Mouse (Mus musculus) stomach, embryonic 16.5 days (tissue): ENCODE measurements around the gene Hunk. TPM values are rescaled to one million over a fixed set of nuclear protein-coding genes. Genes with fewer than 3 reads are reported as not detected.

Experiments used
- ATAC-seq: fragments of 200-750 bp; cut with Nextera tagmentation; 2 replicates; pipeline ENCODE4 v1.8.0; 2017; ENCODE audit warnings: moderate number of reproducible peaks, moderate TSS enrichment; ENCODE audit not compliant: insufficient read depth, low FRiP score
- H3K27ac ChIP-seq: fragments of 300-500 bp; sonication (generic); 2 replicates; pipeline ENCODE4 v1.5.1; 2014; ENCODE audit warnings: low read length
- H3K27me3 ChIP-seq: fragments of 300-500 bp; sonication (generic); 2 replicates; pipeline ENCODE4 v1.6.1; 2014; ENCODE audit warnings: low read length, control low read depth, mixed read lengths; ENCODE audit not compliant: control insufficient read depth, insufficient read depth
- H3K36me3 ChIP-seq: fragments of 300-500 bp; sonication (generic); 2 replicates; pipeline ENCODE4 v1.6.1; 2014; ENCODE audit warnings: low read length; ENCODE audit not compliant: control insufficient read depth, insufficient read depth
- H3K4me1 ChIP-seq: fragments of 300-500 bp; sonication (generic); 2 replicates; pipeline ENCODE4 v1.6.1; 2014; ENCODE audit warnings: low read length, control low read depth, mixed read lengths; ENCODE audit not compliant: control insufficient read depth, insufficient read depth
- H3K4me2 ChIP-seq: fragments of 300-500 bp; sonication (generic); 2 replicates; pipeline ENCODE4 v1.6.1; 2014; ENCODE audit warnings: low read depth, low read length, mixed read lengths
- H3K4me3 ChIP-seq: fragments of 300-500 bp; sonication (generic); replicated peaks from 2 replicates; pipeline ENCODE4 v1.5.1; 2014; ENCODE audit warnings: mild to moderate bottlenecking, low read length
- H3K9ac ChIP-seq: fragments of 300-500 bp; sonication (generic); 2 replicates; pipeline ENCODE4 v1.6.1; 2014; ENCODE audit warnings: low read length
- H3K9me3 ChIP-seq: fragments of 300-500 bp; sonication (generic); replicated peaks from 2 replicates; pipeline ENCODE4 v1.6.1; 2016; ENCODE audit warnings: low read length, control low read depth; ENCODE audit not compliant: control insufficient read depth
- WGBS: fragments of 180-500 bp; shearing (Covaris S2); extraction: QIAGEN DNeasy Blood & Tissue Kit; methylation state at CpG from one replicate; pipeline ENCODE4 v1.1.7; 2014; 5-methylcytosine and 5-hydroxymethylcytosine counted together
- polyA plus RNA-seq: library from polyadenylated mRNA; unstranded; fragments of >200 nt; fragmentation: Nextera tagmentation; extraction: Ambion mirVana; gene quantifications from 2 replicates; pipeline ENCODE4 v1.2.1, GENCODE M21; 2015

Gene Hunk
- polyA plus RNA-seq, 1 experiment from 2014 or later: 6.0 TPM

- 0 out of 2 replicates have a peak, but pooled peaks have one; percentile 36 for ATAC-seq
- Histone ChIP-seq H3K27me3 (no peaks in the 10 kb centered on the region), H3K36me3 (no peaks in the 10 kb centered on the region), H3K9me3 (no peaks in the 10 kb centered on the region), H3K4me2 (peak overlapping the region; percentile 21; the same call in 1 of the 2 replicates), H3K4me3 (no peak overlapping the region), H3K4me1 (peaks cover 9% of the 10 kb centered on the region), H3K27ac (peak overlapping the region; percentile 15; the same call in 1 of the 2 replicates), H3K9ac (no peak overlapping the region)
- whole genome bisulfite sequencing: 33% methylated on average over 12 of the region's 12 CpGs
Observed at GRCm38 (mm10) chr16:90400906-90401666, 15.3 kb downstream of the Hunk start.

DNA sequence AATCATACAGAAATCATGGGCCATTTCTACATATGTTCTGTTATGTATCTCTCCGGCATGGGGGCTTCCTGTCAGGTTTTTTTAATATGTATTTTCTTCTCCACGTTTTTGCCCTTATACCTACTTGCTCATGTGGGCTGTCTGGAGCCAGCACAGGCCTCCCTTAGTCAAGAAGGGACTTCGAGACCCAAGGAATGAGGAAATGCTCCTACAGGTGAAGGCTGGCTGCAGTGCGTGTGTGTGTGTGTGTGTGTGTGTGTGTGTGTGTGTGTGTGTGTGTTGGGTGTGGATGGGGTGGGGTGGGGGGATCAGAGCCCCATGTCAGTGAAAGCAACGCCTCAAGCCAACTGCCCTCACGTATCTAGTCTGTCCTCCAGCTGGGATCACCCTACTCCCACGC lies 16.5 kb downstream of the Hunk start:
- H3K9me3 ChIP-seq: no peaks in the 10 kb centered on the region
- H3K9ac ChIP-seq: no peak overlapping the region
- WGBS: 64% methylated on average over 7 of the region's 7 CpGs
- H3K4me3 ChIP-seq: no peak overlapping the region
- no peaks in the 10 kb centered on the region for H3K27me3 ChIP-seq
- H3K27ac ChIP-seq: no peak overlapping the region
- H3K4me1 ChIP-seq: peaks cover 9% of the 10 kb centered on the region
- no peaks in the 10 kb centered on the region for H3K36me3 ChIP-seq
- H3K4me2 ChIP-seq: no peak overlapping the region
- no peak for ATAC-seq

DNA sequence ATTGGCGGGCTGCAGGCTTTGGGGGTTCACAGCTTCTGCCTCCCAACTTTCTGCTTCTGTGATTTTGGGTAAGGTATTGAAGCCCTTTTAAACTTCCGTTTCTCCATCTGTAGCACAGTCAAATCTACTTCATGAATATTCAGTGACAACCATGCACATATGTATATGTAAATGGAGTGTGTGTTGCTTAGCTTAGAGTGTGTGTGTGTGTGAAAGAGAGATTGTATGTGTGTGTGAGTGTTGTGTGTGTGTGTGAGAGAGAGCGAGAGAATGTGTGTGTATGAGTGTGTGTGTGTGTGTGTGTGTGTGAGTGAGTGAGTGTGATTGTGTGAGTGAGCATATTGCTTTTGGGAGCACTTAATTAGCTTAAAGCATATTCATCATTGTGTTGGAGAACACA lies 19.4 kb downstream of the Hunk start:
- Histone ChIP-seq H3K4me2 (no peak overlapping the region), H3K36me3 (no peaks in the 10 kb centered on the region), H3K9ac (no peak overlapping the region), H3K27ac (no peak overlapping the region), H3K27me3 (no peaks in the 10 kb centered on the region), H3K4me3 (no peak overlapping the region), H3K4me1 (peaks cover 9% of the 10 kb centered on the region), H3K9me3 (no peaks in the 10 kb centered on the region)
- no peak for ATAC-seq
- 84% methylated on average over 3 of the region's 3 CpGs for WGBS

- H3K9me3 ChIP-seq: no peaks in the 10 kb centered on the region
- ATAC-seq: no peak
- peaks cover 8% of the 10 kb centered on the region for H3K4me1 ChIP-seq
Observed at GRCm38 (mm10) chr16:90405599-90405998, 19.8 kb downstream of the Hunk start.

DNA sequence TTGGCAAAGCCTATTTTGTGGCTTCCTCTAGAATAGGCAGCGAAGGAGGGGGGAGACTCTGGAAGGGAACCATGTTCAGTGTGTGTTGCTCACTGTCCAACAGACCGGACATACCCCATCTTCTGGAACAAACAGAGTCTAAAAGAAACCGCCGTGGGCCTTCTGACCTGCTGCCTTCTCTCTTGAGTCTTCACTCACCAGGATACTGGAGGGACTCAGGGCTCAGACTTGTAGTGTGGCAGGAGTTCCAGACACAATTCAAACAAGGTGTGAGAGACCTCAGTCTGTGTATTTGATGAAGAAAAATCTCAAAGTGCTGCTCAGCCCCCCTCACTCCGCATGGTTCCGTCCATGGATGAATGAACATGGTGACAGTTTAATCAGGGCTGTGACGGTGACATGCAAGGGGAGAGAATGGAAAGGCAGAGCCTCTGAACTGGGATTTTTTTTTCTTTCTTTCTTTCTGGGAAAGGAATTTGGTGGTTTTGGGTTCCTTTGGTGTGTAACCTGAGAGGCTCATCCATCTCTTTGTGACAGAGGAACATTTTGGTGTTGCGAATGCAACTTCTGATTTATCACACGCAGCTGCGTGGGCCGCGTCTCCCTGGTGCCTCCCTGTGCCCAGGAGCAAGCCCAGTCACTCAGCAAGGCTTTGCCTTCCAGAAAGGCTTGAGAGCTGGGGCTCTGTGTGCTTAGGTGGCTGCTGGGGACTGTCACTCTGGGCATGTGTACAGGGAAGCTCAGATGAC lies 21.9 kb downstream of the Hunk start:
- no peak overlapping the region for H3K4me2 ChIP-seq
- H3K9me3 ChIP-seq: no peaks in the 10 kb centered on the region
- no peak for ATAC-seq
- H3K9ac ChIP-seq: no peak overlapping the region
- no peak overlapping the region for H3K4me3 ChIP-seq
- no peaks in the 10 kb centered on the region; the same call in none of the 2 replicates for H3K4me1 ChIP-seq
- H3K27ac ChIP-seq: 0 out of 2 replicates have a peak overlapping the region, but pooled peaks have one; percentile 43
- H3K36me3 ChIP-seq: no peaks in the 10 kb centered on the region
- 34% methylated on average over 12 of the region's 12 CpGs for WGBS
- no peaks in the 10 kb centered on the region for H3K27me3 ChIP-seq

More at GRCm38 (mm10) chr16:90405599-90405998, 19.8 kb downstream of the Hunk start:
- H3K27ac ChIP-seq: no peak overlapping the region
- H3K36me3 ChIP-seq: no peaks in the 10 kb centered on the region
- H3K4me2 ChIP-seq: no peak overlapping the region
- no peaks in the 10 kb centered on the region for H3K27me3 ChIP-seq
- no peak overlapping the region for H3K9ac ChIP-seq
- H3K4me3 ChIP-seq: no peak overlapping the region
- WGBS: 43% methylated on average over 5 of the region's 6 CpGs

DNA sequence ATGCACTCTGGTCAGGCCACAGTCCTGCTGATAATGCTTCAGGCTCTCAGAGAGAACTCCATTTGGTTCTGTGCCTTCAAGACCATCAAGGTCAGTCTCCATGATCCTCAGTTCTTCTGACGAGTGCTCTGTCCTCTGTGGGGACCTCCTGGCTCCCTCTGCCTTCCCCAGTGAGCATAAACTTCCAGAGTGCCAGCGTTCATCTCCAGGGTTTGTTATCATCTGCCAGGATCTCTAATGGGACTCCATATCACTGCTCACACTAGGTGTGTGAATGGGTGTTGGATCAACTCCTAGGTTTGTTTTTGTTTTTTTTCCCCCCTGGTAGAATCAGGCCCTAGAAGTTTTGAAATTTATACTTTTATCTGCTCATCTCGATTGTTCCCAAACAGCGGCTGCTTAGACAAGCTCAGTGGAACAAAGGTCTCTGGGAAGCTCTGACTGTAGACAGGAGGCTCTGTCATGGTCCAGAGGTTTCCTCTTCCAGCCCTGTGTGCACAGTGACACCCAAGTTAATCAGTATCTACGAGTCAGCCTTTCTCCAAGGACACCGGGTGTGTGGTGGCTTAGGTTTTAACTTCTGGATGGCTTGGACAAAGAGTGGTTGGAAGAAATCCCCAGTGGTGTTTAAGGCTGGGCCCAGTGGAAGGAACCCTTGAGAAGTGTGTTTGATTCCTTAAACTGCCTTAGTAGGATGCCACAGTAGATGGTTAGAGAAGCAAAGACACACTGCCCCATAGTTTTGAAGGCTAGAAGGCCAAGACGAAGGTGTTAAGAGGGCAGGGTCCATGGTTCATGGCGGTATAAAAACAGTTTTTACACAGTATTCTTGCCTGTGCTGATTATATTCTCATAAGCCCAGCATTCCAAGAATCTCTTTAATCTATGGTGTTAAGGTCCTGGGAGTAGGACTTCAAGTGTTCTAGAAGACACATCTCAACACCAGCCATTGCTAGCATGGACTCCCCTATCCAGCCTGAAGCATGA lies 26.6 kb downstream of the Hunk start:
- Histone ChIP-seq H3K36me3 (no peaks in the 10 kb centered on the region), H3K4me2 (no peak overlapping the region), H3K27ac (no peak overlapping the region), H3K4me3 (no peak overlapping the region), H3K9ac (no peak overlapping the region), H3K27me3 (no peaks in the 10 kb centered on the region), H3K9me3 (no peaks in the 10 kb centered on the region), H3K4me1 (no peaks in the 10 kb centered on the region; the same call in 1 of the 2 replicates)
- WGBS: 67% methylated on average over 8 of the region's 8 CpGs
- ATAC-seq: peak; percentile 75

DNA sequence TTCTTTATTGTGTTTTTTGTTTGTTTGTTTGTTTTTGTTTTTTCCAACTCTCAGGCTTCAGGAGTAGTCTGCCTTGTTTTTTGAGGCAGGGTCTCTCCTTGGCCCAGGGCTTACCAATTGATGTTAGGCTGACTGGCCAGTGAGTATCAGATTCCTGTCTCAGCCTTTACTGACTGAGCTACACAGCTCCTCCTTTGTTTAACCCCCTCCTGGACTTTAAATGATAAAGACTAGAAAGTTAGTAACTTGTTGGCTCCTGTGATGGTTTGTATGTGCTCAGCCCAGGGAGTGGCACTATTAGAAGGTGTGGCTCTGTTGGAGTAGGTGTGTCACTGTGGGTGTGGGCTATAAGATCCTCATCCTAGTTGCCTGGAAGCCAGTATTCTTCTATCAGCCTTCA lies 30.8 kb downstream of the Hunk start:
- Histone ChIP-seq H3K4me1 (peaks cover 14% of the 10 kb centered on the region), H3K9ac (no peak overlapping the region), H3K36me3 (no peaks in the 10 kb centered on the region), H3K4me2 (no peak overlapping the region), H3K27ac (no peak overlapping the region), H3K9me3 (no peaks in the 10 kb centered on the region), H3K4me3 (no peak overlapping the region), H3K27me3 (no peaks in the 10 kb centered on the region)
- ATAC-seq: no peak

DNA sequence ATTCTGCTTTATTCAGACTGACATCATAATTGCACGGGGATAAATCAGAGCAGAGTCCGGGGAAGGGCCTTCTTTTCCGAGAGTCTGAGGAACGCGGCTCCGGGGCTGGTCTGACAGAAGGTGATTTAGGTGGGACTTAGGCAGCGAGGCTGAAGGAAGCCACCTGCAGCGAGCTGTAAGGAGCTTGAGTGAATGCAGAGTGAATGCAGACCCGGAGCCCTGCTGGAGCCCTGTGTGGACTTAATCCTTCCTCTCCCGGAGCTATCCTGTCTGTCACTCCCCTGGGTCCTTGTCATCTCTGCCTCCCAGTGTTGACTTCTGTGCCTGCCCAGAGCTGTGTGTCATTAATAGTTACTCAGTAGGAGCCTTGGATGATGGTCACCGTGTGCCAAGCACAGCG lies 32.8 kb downstream of the Hunk start:
- Histone ChIP-seq H3K36me3 (no peaks in the 10 kb centered on the region), H3K9me3 (no peaks in the 10 kb centered on the region), H3K9ac (no peak overlapping the region), H3K4me1 (peaks cover 34% of the 10 kb centered on the region), H3K27me3 (no peaks in the 10 kb centered on the region), H3K4me2 (no peak overlapping the region), H3K27ac (no peak overlapping the region), H3K4me3 (no peak overlapping the region)
- WGBS: 26% methylated on average over 12 of the region's 12 CpGs
- peak; percentile 70; the same call in 1 of the 2 replicates for ATAC-seq
